Mouse (Mus musculus) MEL (cell line): ENCODE results near the gene Phf2. TPM values are rescaled to one million over a fixed set of nuclear protein-coding genes. Genes with fewer than 3 reads are reported as not detected.

Source experiments
- DNase-seq: peaks from one replicate; pipeline ENCODE4 v3.0.0; 2011; ENCODE audit warnings: low read depth, low spot score
- H3K27ac ChIP-seq: 2 replicates; pipeline ENCODE4 v1.5.1; 2012; ENCODE audit warnings: low read depth, mild to moderate bottlenecking, control low read depth, low read length, moderate library complexity; ENCODE audit not compliant: control insufficient read depth
- H3K27me3 ChIP-seq, 2 experiments: fragments of 150-350 bp in 1 of 2; sonication (generic) in 1 of 2; 2 replicates each; pipeline ENCODE4 v1.6.1; 2012; ENCODE audit warnings: low read length in 2 of 2, mild to moderate bottlenecking in 2 of 2, improper control_type of control experiment in 1 of 2, moderate library complexity in 1 of 2; ENCODE audit not compliant: insufficient read depth in 2 of 2, control insufficient read depth in 1 of 2
- H3K36me3 ChIP-seq, 2 experiments: 2 replicates each; pipeline ENCODE4 v1.6.1; 2012 to 2014; ENCODE audit warnings: low read length in 2 of 2, improper control_type of control experiment in 1 of 2, inconsistent platforms in 1 of 2, mild to moderate bottlenecking in 1 of 2; ENCODE audit not compliant: insufficient read depth in 2 of 2, control insufficient read depth in 1 of 2
- H3K4me1 ChIP-seq, 2 experiments: fragments of 150-350 bp in 1 of 2; sonication (generic) in 1 of 2; 2 replicates each; pipeline ENCODE4 v1.6.1; 2012; ENCODE audit warnings: low read length in 2 of 2, improper control_type of control experiment in 1 of 2, mild to moderate bottlenecking in 1 of 2; ENCODE audit not compliant: insufficient read depth in 2 of 2, control insufficient read depth in 1 of 2
- H3K4me3 ChIP-seq, 2 experiments: fragments of 150-350 bp in 1 of 2; sonication (generic) in 1 of 2; 2 replicates each; pipeline ENCODE4 v1.5.1; 2012; ENCODE audit warnings: low read depth in 2 of 2, low read length in 2 of 2, mild to moderate bottlenecking in 2 of 2, moderate library complexity in 2 of 2, control low read depth in 1 of 2, improper control_type of control experiment in 1 of 2; ENCODE audit not compliant: control insufficient read depth in 1 of 2, insufficient read depth in 1 of 2
- H3K79me2 ChIP-seq: 2 replicates; pipeline ENCODE4 v1.6.1; 2012; ENCODE audit warnings: mild to moderate bottlenecking, low read length, moderate library complexity; ENCODE audit not compliant: control insufficient read depth, poor library complexity, insufficient read depth
- H3K9ac ChIP-seq: 2 replicates; pipeline ENCODE4 v1.6.1; 2012; ENCODE audit warnings: low read depth, mild to moderate bottlenecking, control low read depth, low read length, moderate library complexity; ENCODE audit not compliant: control insufficient read depth, poor library complexity, severe bottlenecking
- H3K9me3 ChIP-seq: fragments of 150-350 bp; sonication (generic); replicated peaks from 2 replicates; pipeline ENCODE4 v1.6.1; 2012; ENCODE audit warnings: mild to moderate bottlenecking, low read length, improper control_type of control experiment, moderate library complexity; ENCODE audit not compliant: insufficient read depth
- BHLHE40 ChIP-seq: IDR thresholded peaks from 2 replicates; pipeline ENCODE4 v1.6.1; 2012; ENCODE audit warnings: low read depth, mild to moderate bottlenecking, inconsistent platforms, low read length, improper control_type of control experiment, borderline replicate concordance
- CHD2 ChIP-seq: IDR thresholded peaks from 2 replicates; pipeline ENCODE4 v1.6.1; 2011; ENCODE audit warnings: low read length, improper control_type of control experiment
- ELF1 ChIP-seq: IDR thresholded peaks from 2 replicates; pipeline ENCODE4 v1.6.1; 2014; ENCODE audit warnings: low read depth, mild to moderate bottlenecking, inconsistent platforms, low read length, improper control_type of control experiment, moderate library complexity
- EP300 ChIP-seq, 2 experiments: IDR thresholded peaks; 2 replicates each; pipeline ENCODE4 v1.6.1; 2011; ENCODE audit warnings: improper control_type of control experiment in 2 of 2, low read length in 2 of 2, low read depth in 1 of 2, mild to moderate bottlenecking in 1 of 2
- GABPA ChIP-seq: IDR thresholded peaks from 2 replicates; pipeline ENCODE4 v1.6.1; 2012; ENCODE audit warnings: low read depth, mild to moderate bottlenecking, inconsistent platforms, low read length, improper control_type of control experiment, moderate library complexity
- HCFC1 ChIP-seq: IDR thresholded peaks from 2 replicates; pipeline ENCODE4 v1.6.1; 2012; ENCODE audit warnings: low read depth, mild to moderate bottlenecking, inconsistent platforms, low read length, improper control_type of control experiment, moderate library complexity
- JUND ChIP-seq: IDR thresholded peaks from 2 replicates; pipeline ENCODE4 v1.6.1; 2011; ENCODE audit warnings: low read depth, mild to moderate bottlenecking, improper control_type of control experiment, low read length
- KAT2A ChIP-seq: conservative IDR thresholded peaks from 2 replicates; pipeline ENCODE4 v1.6.1; 2012; ENCODE audit warnings: low read depth, low read length, improper control_type of control experiment, inconsistent platforms
- MAX ChIP-seq: IDR thresholded peaks from 2 replicates; pipeline ENCODE4 v1.6.1; 2011; ENCODE audit warnings: low read length, improper control_type of control experiment
- MAZ ChIP-seq: IDR thresholded peaks from 2 replicates; pipeline ENCODE4 v1.6.1; 2012; ENCODE audit warnings: low read depth, mild to moderate bottlenecking, inconsistent platforms, low read length, improper control_type of control experiment
- MEF2A ChIP-seq: IDR thresholded peaks from 2 replicates; pipeline ENCODE4 v1.6.1; 2014; ENCODE audit warnings: low read depth, mild to moderate bottlenecking, inconsistent platforms, low read length, improper control_type of control experiment; ENCODE audit not compliant: poor library complexity, insufficient replicate concordance, severe bottlenecking; ENCODE audit errors: extremely low read depth
- MXI1 ChIP-seq: IDR thresholded peaks from 2 replicates; pipeline ENCODE4 v1.6.1; 2011; ENCODE audit warnings: mild to moderate bottlenecking, low read depth, low read length, improper control_type of control experiment
- NELFE ChIP-seq: IDR thresholded peaks from 2 replicates; pipeline ENCODE4 v1.6.1; 2011; ENCODE audit warnings: low read depth, low read length, improper control_type of control experiment
- POLR2AphosphoS2 ChIP-seq: IDR thresholded peaks from 2 replicates; pipeline ENCODE4 v1.6.1; 2011; ENCODE audit warnings: low read length, improper control_type of control experiment
- POLR2AphosphoS5 ChIP-seq: IDR thresholded peaks from 2 replicates; pipeline ENCODE4 v1.6.1; 2012; ENCODE audit warnings: low read depth, borderline replicate concordance, mild to moderate bottlenecking, inconsistent platforms, low read length, moderate library complexity, mixed read lengths
- RAD21 ChIP-seq: IDR thresholded peaks from 2 replicates; pipeline ENCODE4 v1.6.1; 2011; ENCODE audit warnings: mild to moderate bottlenecking, low read depth, low read length, improper control_type of control experiment
- RCOR1 ChIP-seq: IDR thresholded peaks from 2 replicates; pipeline ENCODE4 v1.6.1; 2012; ENCODE audit warnings: low read depth, mild to moderate bottlenecking, inconsistent platforms, low read length, improper control_type of control experiment
- SMC3 ChIP-seq: IDR thresholded peaks from 2 replicates; pipeline ENCODE4 v1.6.1; 2011; ENCODE audit warnings: low read depth, low read length, improper control_type of control experiment
- TAL1 ChIP-seq: IDR thresholded peaks from 2 replicates; pipeline ENCODE4 v1.6.1; 2012; ENCODE audit warnings: mild to moderate bottlenecking, inconsistent platforms, low read length, moderate library complexity, mixed read lengths
- TBP ChIP-seq: IDR thresholded peaks from 2 replicates; pipeline ENCODE4 v1.8.0; 2011; ENCODE audit warnings: low read depth, low read length, improper control_type of control experiment
- UBTF ChIP-seq: IDR thresholded peaks from 2 replicates; pipeline ENCODE4 v1.6.1; 2012; ENCODE audit warnings: low read depth, mild to moderate bottlenecking, inconsistent platforms, low read length, improper control_type of control experiment, moderate library complexity, borderline replicate concordance; ENCODE audit not compliant: insufficient read depth
- USF1 ChIP-seq: IDR thresholded peaks from 2 replicates; pipeline ENCODE4 v1.6.1; 2014; ENCODE audit warnings: low read depth, mild to moderate bottlenecking, inconsistent platforms, low read length, improper control_type of control experiment, moderate library complexity
- ZC3H11A ChIP-seq: IDR thresholded peaks from 2 replicates; pipeline ENCODE4 v1.6.1; 2012; ENCODE audit warnings: low read depth, mild to moderate bottlenecking, inconsistent platforms, low read length, improper control_type of control experiment
- polyA plus RNA-seq, 2 experiments: library from polyadenylated mRNA; stranded (reverse) in 1 of 2; unstranded in 1 of 2; fragments of >175 nt in 1 of 2; fragments of >200 nt in 1 of 2; gene quantifications; 2 replicates each; pipeline versions ENCODE4 v1.2.1 to v1.2.4; 2012; ENCODE audit warnings: low replicate concordance in 2 of 2, low read depth in 1 of 2; ENCODE audit not compliant: insufficient read length in 2 of 2, insufficient read depth in 1 of 2, missing spikeins in 1 of 2
- total RNA-seq: library from RNA; depleted of rRNA; stranded (reverse); fragments of 300-350 nt; gene quantifications from 2 replicates; pipeline ENCODE4 v1.2.3, GENCODE M21; 2012

Gene Phf2
- total and polyA plus RNA-seq, 3 experiments, result 10.2 to 52.7 (median 29.6) TPM

- no peak for TF ChIP-seq ELF1
- TF ChIP-seq UBTF, result 0 out of 2 replicates have a peak, but pooled peaks have one; percentile 76
- no peak; the same call in 1 of the 2 replicates for TF ChIP-seq KAT2A
Measured at GRCm38 (mm10) chr13:48869950-48870770, 759 bp downstream of the Phf2 start (continued).

DNA sequence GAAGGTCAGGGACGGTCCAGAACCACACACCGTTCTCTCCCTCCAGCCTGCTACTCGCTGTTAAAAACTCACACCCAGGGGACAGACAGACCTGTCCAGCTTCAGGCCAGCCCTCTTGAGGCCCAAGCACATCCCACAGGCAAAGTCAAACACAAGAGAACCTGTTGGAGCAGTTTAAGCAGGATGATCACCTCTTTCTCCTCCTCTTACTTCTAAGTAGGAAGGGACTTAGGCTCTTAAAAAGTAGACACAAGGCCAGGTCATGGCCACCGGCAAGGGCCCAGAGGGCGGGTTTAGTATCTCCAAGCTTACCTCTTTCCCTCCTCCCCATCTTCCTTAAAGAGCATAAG is 1.3 kb downstream of the Phf2 start:
- Histone ChIP-seq H3K4me1 (peaks cover 15 to 23% of the 10 kb centered on the region in 2 experiments), H3K9me3 (no peaks in the 10 kb centered on the region), H3K9ac (peak overlapping the region; percentile 91), H3K36me3 (peaks cover 0 to 7% of the 10 kb centered on the region in 2 experiments; a peak in 2 of 4 replicates), H3K79me2 (peaks cover 56% of the 10 kb centered on the region), H3K27me3 (no peaks in the 10 kb centered on the region), H3K4me3 (peak overlapping the region; percentile 81 to 96), H3K27ac (peak overlapping the region; percentile 53; the same call in 1 of the 2 replicates)
- DNase-seq, result no peak
- TF ChIP-seq POLR2AphosphoS2 (no peak), POLR2AphosphoS5 (no peak), SMC3 (no peak), TBP (peak; percentile 60; the same call in 1 of the 2 replicates), RAD21 (no peak), RCOR1 (no peak), BHLHE40 (no peak), CHD2 (no peak), GABPA (no peak)

GRCm38 (mm10) chr13:48869088-48869487 is 1.8 kb downstream of the Phf2 start:
- Histone ChIP-seq H3K27ac (no peak overlapping the region), H3K9me3 (no peaks in the 10 kb centered on the region), H3K4me1 (peaks cover 11 to 22% of the 10 kb centered on the region in 2 experiments), H3K79me2 (peaks cover 61% of the 10 kb centered on the region), H3K27me3 (no peaks in the 10 kb centered on the region), H3K4me3 (peak overlapping the region; percentile 81 to 96), H3K36me3 (peaks cover 0 to 5% of the 10 kb centered on the region in 2 experiments; a peak in 1 of 4 replicates), H3K9ac (peak overlapping the region; percentile 91)
- DNase-seq, result no peak
- TF ChIP-seq HCFC1 (no peak), CHD2 (no peak), NELFE (no peak), POLR2AphosphoS5 (no peak), MAZ (no peak), EP300 (IDR thresholded peaks at IDR 0.05; ENCODE audit: low read depth in 1 of 2, low read length in 2 of 2) (no peak), ZC3H11A (no peak), MXI1 (no peak), TAL1 (no peak), BHLHE40 (no peak), UBTF (no peak), MEF2A (no peak), MAX (no peak), USF1 (no peak), JUND (no peak), RAD21 (no peak)
